Mouse (Mus musculus) left cerebral cortex, adult 2 months (tissue): ENCODE data around the gene 1810046K07Rik. TPM values are rescaled to one million over a fixed set of nuclear protein-coding genes. Genes with fewer than 3 reads are reported as not detected.

ENCODE experiments used
- DNase-seq, 2 experiments: peaks; one replicate each; pipeline ENCODE4 v3.0.0; 2021 to 2022; ENCODE audit warnings: low spot score in 2 of 2, mixed read lengths in 1 of 2; ENCODE audit errors: extremely low spot score in 1 of 2
- H3K27ac ChIP-seq: fragments of 200-600 bp; 2 replicates; pipeline ENCODE4 v1.8.1; 2022
- H3K4me3 ChIP-seq: fragments of 200-600 bp; 2 replicates; pipeline ENCODE4 v1.8.1; 2022
- CTCF ChIP-seq: fragments of 200-600 bp; IDR thresholded peaks from 2 replicates; pipeline ENCODE4 v1.8.1; 2022; ENCODE audit warnings: antibody characterized with exemption, mild to moderate bottlenecking, moderate library complexity
- intact Hi-C: fragments of 180-260 bp; cut with DNase I; formaldehyde crosslinking; loops from one replicate; pipeline ENCODE4 v1.15.1; 2025
- long read RNA-seq, 2 experiments: library from polyadenylated mRNA; stranded (forward); transcript quantifications; one replicate each; pipeline ENCODE4 v2.0.0; 2021; ENCODE audit warnings: borderline mapping rate in 2 of 2
- total RNA-seq, 2 experiments: library from RNA; stranded (reverse); gene quantifications; 2 replicates each; pipeline ENCODE4 v1.2.3; 2021

The 1810046K07Rik gene
- not detected for total RNA-seq
- long read RNA-seq, experiment 1, result 0 reads
- long read RNA-seq, experiment 2, result 0 reads

- DNase-seq, result no peak
- TF ChIP-seq CTCF, result no peak
- no peak within 1 kb of the TSS for H3K4me3 ChIP-seq
- intact Hi-C loops, result no loop called here
- no peak within 1 kb of the TSS for H3K27ac ChIP-seq
These were observed at the start of gene 1810046K07Rik for GRCm38 (mm10) chr9:51328731-51329130. Gene 1810046K07Rik, minus strand, starts transcription at chr9:51328917.

- no peak for TF ChIP-seq CTCF
- DNase-seq, result no peak
- H3K4me3 ChIP-seq, result no peak overlapping the region
- no peak overlapping the region for H3K27ac ChIP-seq
- intact Hi-C loops, result no loop called here
These were observed 40.8 kb upstream of the 1810046K07Rik start for GRCm38 (mm10) chr9:51369560-51369959.

GRCm38 (mm10) chr9:51367124-51367523 lies 38.4 kb upstream of the 1810046K07Rik start:
- intact Hi-C loops, result no loop called here
- no peak overlapping the region for H3K4me3 ChIP-seq
- no peak for DNase-seq
- no peak overlapping the region for H3K27ac ChIP-seq
- no peak for TF ChIP-seq CTCF

- intact Hi-C loops, result no loop called here
- TF ChIP-seq CTCF, result no peak
- no peak for DNase-seq
- H3K27ac ChIP-seq, result no peak overlapping the region
- no peak overlapping the region for H3K4me3 ChIP-seq
These were observed 35.3 kb upstream of the 1810046K07Rik start for GRCm38 (mm10) chr9:51364059-51364458.

- H3K27ac ChIP-seq, result no peak overlapping the region
- no peak for DNase-seq
- no peak overlapping the region for H3K4me3 ChIP-seq
- intact Hi-C loops, result no loop called here
- TF ChIP-seq CTCF, result no peak
These were observed 24.8 kb upstream of the 1810046K07Rik start for GRCm38 (mm10) chr9:51353511-51353910.

GRCm38 (mm10) chr9:51352896-51353295 lies 24.2 kb upstream of the 1810046K07Rik start:
- TF ChIP-seq CTCF, result no peak
- Histone ChIP-seq H3K27ac (no peak overlapping the region), H3K4me3 (no peak overlapping the region)
- DNase-seq, result no peak
- intact Hi-C loops, result no loop called here

DNA sequence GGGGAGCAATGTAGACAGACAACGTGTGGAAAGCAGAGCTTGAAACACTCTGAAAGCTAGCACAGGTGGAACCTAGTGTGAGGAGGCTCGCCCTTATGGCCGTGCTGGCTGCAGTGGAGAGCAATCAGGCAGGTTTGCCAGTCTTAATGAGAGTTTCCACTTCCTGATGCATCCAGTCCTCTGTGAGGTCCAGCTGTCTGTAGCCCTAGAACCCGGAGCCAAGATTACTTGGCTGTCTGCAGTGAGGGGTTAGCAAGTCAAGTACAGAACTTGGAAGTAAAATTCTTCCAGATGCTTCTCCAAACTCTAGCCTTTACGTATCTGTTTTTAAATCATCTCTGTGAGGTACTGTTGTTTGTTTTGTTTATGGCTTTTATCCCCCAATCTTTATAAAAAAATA lies 20.7 kb upstream of the 1810046K07Rik start:
- H3K4me3 ChIP-seq, result no peak overlapping the region
- H3K27ac ChIP-seq, result no peak overlapping the region
- TF ChIP-seq CTCF, result no peak
- no peak for DNase-seq
- intact Hi-C loops, result no loop called here

- Histone ChIP-seq H3K27ac (no peak overlapping the region), H3K4me3 (no peak overlapping the region)
- intact Hi-C loops, result no loop called here
- TF ChIP-seq CTCF, result no peak
- DNase-seq, result no peak
These were observed 17.1 kb upstream of the 1810046K07Rik start for GRCm38 (mm10) chr9:51345768-51346167.

- peak; percentile 95 for TF ChIP-seq CTCF
- Histone ChIP-seq H3K27ac (no peak overlapping the region), H3K4me3 (no peak overlapping the region)
- DNase-seq, result peak; percentile 82 to 89
- intact Hi-C loops, result loop anchor here (1.0 to 10.0 kb wide), 4 partner anchors 429 to 617 kb away; no protein-coding TSS in a partner anchor
These were observed 6.7 kb upstream of the 1810046K07Rik start for GRCm38 (mm10) chr9:51335294-51336010.

GRCm38 (mm10) chr9:51331449-51332238 lies 2.9 kb upstream of the 1810046K07Rik start:
- Histone ChIP-seq H3K27ac (no peak overlapping the region), H3K4me3 (no peak overlapping the region)
- intact Hi-C loops, result loop anchor here (10.0 kb wide), 1 partner anchor 503 kb away; no protein-coding TSS in a partner anchor
- TF ChIP-seq CTCF, result no peak
- no peak for DNase-seq

- intact Hi-C loops, result no loop called here
- DNase-seq, result no peak
- no peak for TF ChIP-seq CTCF
- H3K27ac ChIP-seq, result no peak overlapping the region
- no peak overlapping the region for H3K4me3 ChIP-seq
These were observed 1.2 kb downstream of the 1810046K07Rik start for GRCm38 (mm10) chr9:51327555-51327903.

GRCm38 (mm10) chr9:51326619-51327554 lies 1.8 kb downstream of the 1810046K07Rik start:
- TF ChIP-seq CTCF, result no peak
- no peak overlapping the region for H3K4me3 ChIP-seq
- intact Hi-C loops, result no loop called here
- no peak for DNase-seq
- H3K27ac ChIP-seq, result no peak overlapping the region
